Mouse (Mus musculus) E14TG2a.4 (cell line): Measurements from ENCODE around the gene Ak8.

Experiments
- CTCF ChIP-seq: conservative IDR thresholded peaks from 2 replicates; pipeline ENCODE4 v1.5.1; 2014; ENCODE audit warnings: low read length
- POU5F1 ChIP-seq: IDR thresholded peaks from 2 replicates; pipeline ENCODE4 v1.6.1; 2014; ENCODE audit warnings: low read length, borderline replicate concordance

DNA sequence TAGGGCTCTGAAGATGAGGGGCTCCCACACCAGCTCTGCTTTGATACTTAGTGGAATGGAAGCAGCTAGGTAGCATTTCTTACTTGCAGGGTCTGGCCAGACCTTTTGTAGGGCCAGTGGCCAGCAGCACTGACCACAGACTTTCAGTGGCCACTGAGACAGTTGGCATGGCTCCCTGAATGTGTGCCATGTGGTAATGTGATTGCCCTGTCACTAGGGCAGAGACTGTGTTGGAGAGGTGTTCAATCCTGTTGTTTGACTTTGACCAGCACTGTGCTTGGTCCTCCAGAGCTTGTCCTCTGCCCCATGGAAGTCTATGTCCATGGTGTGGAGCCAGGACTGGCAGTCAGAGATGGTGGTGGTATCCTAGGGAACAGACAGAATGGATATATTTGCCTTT, 49.4 kb upstream of the Ak8 start:
- TF ChIP-seq CTCF = no peak
- no peak for TF ChIP-seq POU5F1
